Mouse (Mus musculus): ENCODE results near the gene Cox18. TPM values are rescaled to one million over a fixed set of nuclear protein-coding genes. Genes with fewer than 3 reads are reported as not detected.

Gene Cox18
- polyA plus RNA-seq, 1 experiment from 2014 or later: 29.0 TPM

DNA sequence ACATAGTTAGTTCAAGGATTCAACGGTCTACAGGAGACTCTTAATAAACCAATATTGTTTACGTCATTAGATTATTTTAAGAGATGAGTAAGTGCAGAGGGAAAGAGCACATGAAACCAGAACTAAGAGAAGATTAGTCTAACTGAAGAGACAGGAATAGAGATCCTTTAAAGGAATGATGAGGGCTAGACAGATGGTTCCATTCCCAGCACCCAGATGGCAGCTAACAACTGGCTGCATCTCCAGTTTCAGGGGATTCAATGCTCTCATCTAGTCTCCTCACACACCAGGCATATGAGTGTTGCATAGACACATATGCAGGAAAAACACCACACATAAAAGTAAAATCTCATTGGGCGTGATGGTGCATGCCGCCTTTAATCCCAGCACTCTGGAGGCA lies 9.5 kb upstream of the Cox18 start:
- no peak overlapping the region for H3K27ac ChIP-seq (replicated peaks; ENCODE audit: low read depth, low read length)
- DNase-seq (ENCODE audit: low spot score) (no peak), ATAC-seq (replicated peaks; ENCODE audit: insufficient number of reproducible peaks, low FRiP score, low TSS enrichment, low read depth) (no peak)
- no peak overlapping the region for H3K4me3 ChIP-seq (ENCODE audit: low read depth, low read length)
- no peak overlapping the region for H3K9ac ChIP-seq (replicated peaks; ENCODE audit: low read length)
- 96% methylated on average over 4 of the region's 4 CpGs for WGBS
- no peak overlapping the region for H3K4me2 ChIP-seq (ENCODE audit: low read depth, low read length)
- no peaks in the 10 kb centered on the region for H3K4me1 ChIP-seq (ENCODE audit: control insufficient read depth, insufficient read depth, low read length)
- H3K36me3 ChIP-seq (replicated peaks; ENCODE audit: control insufficient read depth, insufficient read depth, low read depth, low read length): peaks cover 8% of the 10 kb centered on the region
- H3K27me3 ChIP-seq (ENCODE audit: control insufficient read depth, insufficient read depth, low read length): no peaks in the 10 kb centered on the region
- no peaks in the 10 kb centered on the region for H3K9me3 ChIP-seq (replicated peaks; ENCODE audit: control insufficient read depth, low read length)

DNA sequence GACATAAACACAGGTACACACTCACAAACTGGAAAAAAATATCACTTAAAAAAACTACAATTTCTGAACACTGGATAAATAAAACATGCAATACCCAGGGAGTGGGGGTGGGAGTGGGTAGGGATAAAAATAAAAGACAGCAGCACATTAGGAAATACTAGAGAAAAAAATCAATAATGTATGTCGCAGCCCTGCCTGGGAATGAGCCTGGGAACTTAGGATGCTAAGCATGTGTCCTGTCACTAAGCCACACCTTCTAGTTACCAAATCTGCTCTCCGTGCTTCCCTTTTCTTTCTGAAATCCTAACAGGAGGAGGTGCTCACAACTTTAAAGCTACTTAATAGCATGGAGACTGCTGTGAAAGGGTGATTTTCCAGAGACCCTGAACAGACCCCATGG lies 6.0 kb upstream of the Cox18 start:
- no peaks in the 10 kb centered on the region for H3K4me1 ChIP-seq (ENCODE audit: control insufficient read depth, insufficient read depth, low read length)
- DNase-seq (ENCODE audit: low spot score) (no peak), ATAC-seq (replicated peaks; ENCODE audit: insufficient number of reproducible peaks, low FRiP score, low TSS enrichment, low read depth) (no peak)
- no peak overlapping the region for H3K9ac ChIP-seq (replicated peaks; ENCODE audit: low read length)
- no peak overlapping the region for H3K4me2 ChIP-seq (ENCODE audit: low read depth, low read length)
- no peak overlapping the region for H3K27ac ChIP-seq (replicated peaks; ENCODE audit: low read depth, low read length)
- H3K9me3 ChIP-seq (replicated peaks; ENCODE audit: control insufficient read depth, low read length): no peaks in the 10 kb centered on the region
- H3K4me3 ChIP-seq (ENCODE audit: low read depth, low read length): no peak overlapping the region
- WGBS: 95% methylated on average over 2 of the region's 2 CpGs
- H3K36me3 ChIP-seq (replicated peaks; ENCODE audit: control insufficient read depth, insufficient read depth, low read depth, low read length): peaks cover 5% of the 10 kb centered on the region
- H3K27me3 ChIP-seq (ENCODE audit: control insufficient read depth, insufficient read depth, low read length): no peaks in the 10 kb centered on the region

DNA sequence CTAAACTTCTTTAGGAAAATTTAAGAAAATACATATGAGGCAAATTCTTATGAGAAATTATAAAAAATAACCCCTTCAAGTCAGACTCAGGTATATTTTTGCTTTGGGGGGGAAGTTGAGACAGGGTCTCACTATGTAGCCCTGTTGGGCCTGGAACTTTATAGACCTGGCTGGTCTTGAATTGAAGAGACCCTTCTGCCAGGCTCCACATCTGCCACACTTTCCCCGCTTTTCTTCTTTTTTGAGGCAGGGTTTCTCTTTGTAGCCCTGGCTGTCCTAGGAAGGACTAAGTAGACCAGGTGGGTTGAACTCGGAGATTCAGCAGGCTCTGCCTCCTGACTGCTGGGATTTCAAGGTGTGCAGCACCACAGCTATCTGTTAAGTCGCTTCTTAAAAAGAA lies 2.9 kb upstream of the Cox18 start:
- ATAC-seq (replicated peaks; ENCODE audit: insufficient number of reproducible peaks, low FRiP score, low TSS enrichment, low read depth): no peak
- H3K4me1 ChIP-seq (ENCODE audit: control insufficient read depth, insufficient read depth, low read length): no peaks in the 10 kb centered on the region; the same call in 1 of the 2 replicates
- DNase-seq (ENCODE audit: low spot score): no peak
- H3K27ac ChIP-seq (replicated peaks; ENCODE audit: low read depth, low read length): no peak overlapping the region
- no peaks in the 10 kb centered on the region for H3K27me3 ChIP-seq (ENCODE audit: control insufficient read depth, insufficient read depth, low read length)
- no peak overlapping the region for H3K4me3 ChIP-seq (ENCODE audit: low read depth, low read length)
- 99% methylated on average over 3 of the region's 3 CpGs for WGBS
- peaks cover 3% of the 10 kb centered on the region for H3K36me3 ChIP-seq (replicated peaks; ENCODE audit: control insufficient read depth, insufficient read depth, low read depth, low read length)
- no peak overlapping the region for H3K9ac ChIP-seq (replicated peaks; ENCODE audit: low read length)
- H3K9me3 ChIP-seq (replicated peaks; ENCODE audit: control insufficient read depth, low read length): no peaks in the 10 kb centered on the region
- H3K4me2 ChIP-seq (ENCODE audit: low read depth, low read length): no peak overlapping the region

DNA sequence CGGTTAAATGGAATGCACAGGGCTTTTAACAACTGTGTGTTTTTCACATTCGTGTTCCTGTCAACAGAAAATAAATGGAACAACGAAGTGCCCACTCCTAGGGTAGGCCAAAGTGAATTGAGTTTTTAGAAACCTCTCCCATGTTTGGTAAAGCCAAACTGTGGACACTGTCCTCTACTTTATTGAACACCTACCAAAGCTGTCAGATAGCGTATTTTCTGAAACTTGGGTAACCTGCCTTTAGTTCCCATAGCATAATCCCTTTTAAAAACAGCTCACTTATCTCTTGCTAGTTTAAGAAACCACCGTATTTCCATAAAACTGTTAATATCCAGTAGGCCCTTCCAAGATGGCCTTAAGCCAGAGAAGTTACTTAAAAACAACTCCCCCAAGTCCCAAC lies 929 bp upstream of the Cox18 start:
- no peak for ATAC-seq (replicated peaks; ENCODE audit: insufficient number of reproducible peaks, low FRiP score, low TSS enrichment, low read depth)
- H3K9me3 ChIP-seq (replicated peaks; ENCODE audit: control insufficient read depth, low read length): no peaks in the 10 kb centered on the region
- 86% methylated on average over 5 of the region's 5 CpGs for WGBS
- H3K27me3 ChIP-seq (ENCODE audit: control insufficient read depth, insufficient read depth, low read length): no peaks in the 10 kb centered on the region
- no peaks in the 10 kb centered on the region; the same call in 1 of the 2 replicates for H3K4me1 ChIP-seq (ENCODE audit: control insufficient read depth, insufficient read depth, low read length)
- no peak for DNase-seq (ENCODE audit: low spot score)
- H3K4me2 ChIP-seq (ENCODE audit: low read depth, low read length): no peak overlapping the region
- H3K4me3 ChIP-seq (ENCODE audit: low read depth, low read length): no peak overlapping the region
- no peaks in the 10 kb centered on the region; the same call in none of the 2 replicates for H3K36me3 ChIP-seq (replicated peaks; ENCODE audit: control insufficient read depth, insufficient read depth, low read depth, low read length)
- H3K9ac ChIP-seq (replicated peaks; ENCODE audit: low read length): no peak overlapping the region
- no peak overlapping the region for H3K27ac ChIP-seq (replicated peaks; ENCODE audit: low read depth, low read length)

DNA sequence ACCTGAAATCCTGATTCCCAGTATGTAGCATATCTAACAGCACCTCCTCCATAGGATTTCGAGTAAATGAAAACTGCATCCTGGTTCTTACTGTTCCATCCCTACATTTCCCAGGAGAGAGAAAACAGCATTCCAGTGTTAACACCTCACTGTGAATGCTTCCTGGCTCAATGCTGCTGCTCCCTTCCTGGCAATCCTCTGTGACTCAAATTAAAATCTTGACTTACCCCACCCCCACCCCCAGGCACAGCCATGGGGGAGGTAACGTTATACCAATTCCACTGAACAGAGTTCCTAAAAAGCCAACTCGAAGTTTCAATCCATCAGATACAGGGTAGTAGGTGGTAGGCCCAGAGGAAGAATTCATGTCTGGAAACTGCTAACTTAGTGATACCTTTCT lies 864 bp downstream of the Cox18 start:
- ATAC-seq (replicated peaks; ENCODE audit: insufficient number of reproducible peaks, low FRiP score, low TSS enrichment, low read depth) (no peak), DNase-seq (ENCODE audit: low spot score) (peak; percentile 6)
- WGBS: 33% methylated on average over 3 of the region's 3 CpGs
- peak overlapping the region; percentile 85; the same call in 1 of the 2 replicates for H3K9ac ChIP-seq (replicated peaks; ENCODE audit: low read length)
- H3K4me3 ChIP-seq (ENCODE audit: low read depth, low read length): peak overlapping the region; percentile 81
- no peaks in the 10 kb centered on the region; the same call in 1 of the 2 replicates for H3K4me1 ChIP-seq (ENCODE audit: control insufficient read depth, insufficient read depth, low read length)
- H3K9me3 ChIP-seq (replicated peaks; ENCODE audit: control insufficient read depth, low read length): no peaks in the 10 kb centered on the region
- H3K27ac ChIP-seq (replicated peaks; ENCODE audit: low read depth, low read length): no peak overlapping the region
- peak overlapping the region; percentile 63 for H3K4me2 ChIP-seq (ENCODE audit: low read depth, low read length)
- H3K27me3 ChIP-seq (ENCODE audit: control insufficient read depth, insufficient read depth, low read length): no peaks in the 10 kb centered on the region
- no peaks in the 10 kb centered on the region; the same call in 1 of the 2 replicates for H3K36me3 ChIP-seq (replicated peaks; ENCODE audit: control insufficient read depth, insufficient read depth, low read depth, low read length)

DNA sequence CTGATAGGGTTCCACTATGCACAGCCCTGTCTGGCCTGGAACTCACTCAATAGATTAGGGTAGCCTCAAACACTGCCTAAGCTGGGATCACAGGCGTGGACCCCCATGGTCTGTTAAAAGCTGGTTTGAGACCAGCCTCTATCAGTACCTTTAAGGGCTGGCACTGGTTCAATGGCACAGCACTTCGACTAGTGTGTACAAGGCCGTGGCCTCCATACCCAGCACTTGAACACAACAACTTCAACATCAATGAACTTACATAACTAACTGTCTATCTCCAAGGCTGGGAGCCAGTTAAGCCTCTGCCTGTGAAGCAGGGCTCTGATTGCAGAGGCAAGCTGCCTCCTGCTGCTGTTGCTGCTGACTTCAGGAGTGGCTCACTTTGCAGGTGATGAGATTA lies 6.0 kb downstream of the Cox18 start:
- peaks cover 2% of the 10 kb centered on the region; the same call in 1 of the 2 replicates for H3K36me3 ChIP-seq (replicated peaks; ENCODE audit: control insufficient read depth, insufficient read depth, low read depth, low read length)
- H3K9ac ChIP-seq (replicated peaks; ENCODE audit: low read length): no peak overlapping the region
- no peak overlapping the region for H3K27ac ChIP-seq (replicated peaks; ENCODE audit: low read depth, low read length)
- H3K4me1 ChIP-seq (ENCODE audit: control insufficient read depth, insufficient read depth, low read length): no peaks in the 10 kb centered on the region
- H3K4me3 ChIP-seq (ENCODE audit: low read depth, low read length): no peak overlapping the region
- DNase-seq (ENCODE audit: low spot score) (no peak), ATAC-seq (replicated peaks; ENCODE audit: insufficient number of reproducible peaks, low FRiP score, low TSS enrichment, low read depth) (no peak)
- no peaks in the 10 kb centered on the region for H3K9me3 ChIP-seq (replicated peaks; ENCODE audit: control insufficient read depth, low read length)
- H3K4me2 ChIP-seq (ENCODE audit: low read depth, low read length): no peak overlapping the region
- H3K27me3 ChIP-seq (ENCODE audit: control insufficient read depth, insufficient read depth, low read length): no peaks in the 10 kb centered on the region
- WGBS: 93% methylated on average over 3 of the region's 3 CpGs

DNA sequence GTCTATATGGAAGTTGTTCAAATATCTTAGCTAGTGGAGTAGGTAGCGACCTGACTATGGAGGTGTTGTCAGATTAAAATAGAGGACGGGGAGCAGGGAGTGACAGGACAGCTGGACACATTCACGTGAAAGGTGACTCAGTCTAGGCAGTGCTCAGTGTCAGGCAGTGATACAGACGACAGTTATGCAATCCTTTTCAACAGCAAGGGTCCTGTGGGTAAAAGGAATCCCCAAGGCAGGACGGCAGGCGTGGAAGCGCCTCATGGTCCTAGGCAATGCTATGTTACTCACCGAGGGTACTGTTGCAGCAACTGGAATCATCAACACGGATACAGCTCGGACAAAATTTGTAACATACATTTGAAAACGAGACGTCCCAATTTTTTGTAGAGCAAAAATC lies 6.6 kb downstream of the Cox18 start:
- no peaks in the 10 kb centered on the region for H3K27me3 ChIP-seq (ENCODE audit: control insufficient read depth, insufficient read depth, low read length)
- no peaks in the 10 kb centered on the region for H3K4me1 ChIP-seq (ENCODE audit: control insufficient read depth, insufficient read depth, low read length)
- no peaks in the 10 kb centered on the region for H3K9me3 ChIP-seq (replicated peaks; ENCODE audit: control insufficient read depth, low read length)
- no peak overlapping the region for H3K4me3 ChIP-seq (ENCODE audit: low read depth, low read length)
- ATAC-seq (replicated peaks; ENCODE audit: insufficient number of reproducible peaks, low FRiP score, low TSS enrichment, low read depth): no peak
- H3K36me3 ChIP-seq (replicated peaks; ENCODE audit: control insufficient read depth, insufficient read depth, low read depth, low read length): peaks cover 2% of the 10 kb centered on the region; the same call in 1 of the 2 replicates
- no peak overlapping the region for H3K27ac ChIP-seq (replicated peaks; ENCODE audit: low read depth, low read length)
- H3K9ac ChIP-seq (replicated peaks; ENCODE audit: low read length): no peak overlapping the region
- no peak for DNase-seq (ENCODE audit: low spot score)
- H3K4me2 ChIP-seq (ENCODE audit: low read depth, low read length): no peak overlapping the region
- WGBS: 91% methylated on average over 12 of the region's 12 CpGs

DNA sequence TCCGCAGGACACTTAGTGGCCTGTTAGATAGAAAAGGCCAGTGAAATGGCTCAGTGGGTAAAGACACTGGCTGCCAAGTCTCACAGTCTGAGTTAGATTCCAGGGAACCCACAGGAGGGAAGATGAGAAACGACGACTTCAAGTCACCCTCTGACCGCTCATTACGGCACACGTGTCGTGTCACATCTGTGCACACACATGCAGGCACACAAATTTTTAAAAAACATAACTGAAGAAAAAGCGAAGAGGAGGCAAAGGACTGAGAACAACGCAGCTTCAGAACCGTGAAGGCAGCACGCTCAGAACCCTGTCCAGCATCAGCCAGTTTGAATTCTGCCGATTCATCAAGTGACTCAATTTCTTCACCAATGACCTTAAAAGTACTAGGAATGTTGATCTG lies 10.4 kb downstream of the Cox18 start:
- no peak overlapping the region for H3K9ac ChIP-seq (replicated peaks; ENCODE audit: low read length)
- H3K9me3 ChIP-seq (replicated peaks; ENCODE audit: control insufficient read depth, low read length): no peaks in the 10 kb centered on the region
- ATAC-seq (replicated peaks; ENCODE audit: insufficient number of reproducible peaks, low FRiP score, low TSS enrichment, low read depth) (no peak), DNase-seq (ENCODE audit: low spot score) (no peak)
- H3K27me3 ChIP-seq (ENCODE audit: control insufficient read depth, insufficient read depth, low read length): no peaks in the 10 kb centered on the region
- no peak overlapping the region for H3K4me3 ChIP-seq (ENCODE audit: low read depth, low read length)
- H3K27ac ChIP-seq (replicated peaks; ENCODE audit: low read depth, low read length): no peak overlapping the region
- H3K36me3 ChIP-seq (replicated peaks; ENCODE audit: control insufficient read depth, insufficient read depth, low read depth, low read length): peaks cover 2% of the 10 kb centered on the region; the same call in 1 of the 2 replicates
- WGBS: 95% methylated on average over 12 of the region's 12 CpGs
- H3K4me2 ChIP-seq (ENCODE audit: low read depth, low read length): no peak overlapping the region
- H3K4me1 ChIP-seq (ENCODE audit: control insufficient read depth, insufficient read depth, low read length): no peaks in the 10 kb centered on the region

Data from embryonic facial prominence, embryonic 11.5 days (tissue).